Mouse (Mus musculus): ENCODE data around the gene Dusp3. TPM values are rescaled to one million over a fixed set of nuclear protein-coding genes. Genes with fewer than 3 reads are reported as not detected.

Gene Dusp3
- polyA plus RNA-seq, 1 experiment from 2014 or later: 11.4 TPM

Other genes with a start within 250 kb of the Dusp3 start
- gene Etv4, start 201.6 kb downstream of the Dusp3 start, polyA plus RNA-seq (2014; fragmentation: Nextera tagmentation; extraction: Ambion mirVana): 4.6 and 5.7 TPM in 2 replicates
- gene Meox1, start 92.6 kb downstream of the Dusp3 start, polyA plus RNA-seq (2014; fragmentation: Nextera tagmentation; extraction: Ambion mirVana): 1.2 and 2.1 TPM in 2 replicates
- gene Sost, start 20.0 kb downstream of the Dusp3 start, polyA plus RNA-seq (2014; fragmentation: Nextera tagmentation; extraction: Ambion mirVana): 0.11 and 0.31 TPM in 2 replicates
- gene Cfap97d1, start 2.7 kb downstream of the Dusp3 start, polyA plus RNA-seq (2014; fragmentation: Nextera tagmentation; extraction: Ambion mirVana): not detected in 2 replicates
- 23.3 and 26.5 TPM in 2 replicates for gene Mpp3, start 41.4 kb upstream of the Dusp3 start, polyA plus RNA-seq (2014; fragmentation: Nextera tagmentation; extraction: Ambion mirVana)
- 0.09 and 0.13 TPM in 2 replicates for gene Cd300lg, start 54.5 kb upstream of the Dusp3 start, polyA plus RNA-seq (2014; fragmentation: Nextera tagmentation; extraction: Ambion mirVana)
- 9.8 and 11.7 TPM in 2 replicates for gene Mpp2, start 101.5 kb upstream of the Dusp3 start, polyA plus RNA-seq (2014; fragmentation: Nextera tagmentation; extraction: Ambion mirVana)
- not detected in 2 replicates for gene Ppy, start 114.3 kb upstream of the Dusp3 start, polyA plus RNA-seq (2014; fragmentation: Nextera tagmentation; extraction: Ambion mirVana)
- gene Pyy, start 120.8 kb upstream of the Dusp3 start, polyA plus RNA-seq (2014; fragmentation: Nextera tagmentation; extraction: Ambion mirVana): 1.7 and 2.7 TPM in 2 replicates
- 0.14 TPM in 1 of 2 replicates, not detected in the other for gene Nags, start 158.5 kb upstream of the Dusp3 start, polyA plus RNA-seq (2014; fragmentation: Nextera tagmentation; extraction: Ambion mirVana)
- gene Tmem101, start 169.4 kb upstream of the Dusp3 start, polyA plus RNA-seq (2014; fragmentation: Nextera tagmentation; extraction: Ambion mirVana): 33.2 and 34.4 TPM in 2 replicates
- gene Lsm12, start 198.3 kb upstream of the Dusp3 start, polyA plus RNA-seq (2014; fragmentation: Nextera tagmentation; extraction: Ambion mirVana): 76.0 and 80.1 TPM in 2 replicates
- gene G6pc3, start 202.6 kb upstream of the Dusp3 start, polyA plus RNA-seq (2014; fragmentation: Nextera tagmentation; extraction: Ambion mirVana): 28.8 and 31.9 TPM in 2 replicates
- gene Hdac5, start 243.2 kb upstream of the Dusp3 start, polyA plus RNA-seq (2014; fragmentation: Nextera tagmentation; extraction: Ambion mirVana): 32.2 and 36.6 TPM in 2 replicates

Data from hindbrain, embryonic 11.5 days (tissue).